Mouse (Mus musculus): ENCODE data around the gene Pin1.

- TF ChIP-seq POLR2A (IDR thresholded peaks at IDR 0.05; ENCODE audit: low read depth, low read length) (no peak), CTCF (conservative IDR thresholded peaks at IDR 0.05; ENCODE audit: insufficient read depth, insufficient read length, low read depth, low read length) (no peak)
These were observed 12.1 kb downstream of the Pin1 start for GRCm38 (mm10) chr9:20663956-20664355.

Measured in kidney, adult 2 months (tissue).